Mouse (Mus musculus) lung, adult 2 months (tissue): Measurements from ENCODE around the gene Tnfsf10. TPM values are rescaled to one million over a fixed set of nuclear protein-coding genes. Genes with fewer than 3 reads are reported as not detected.
A peak's percentile ranks its signal among the peaks of the same experiment; 100 is the strongest.
"Not testable (repeated sequence)": the region's sequence is repeated elsewhere in the genome, so short reads cannot be mapped to it uniquely, and the experiment has no call there.

Source experiments
- DNase-seq: peaks from one replicate; pipeline ENCODE4 v3.0.0; 2022
- H3K4me1 ChIP-seq: fragments of 200-500 bp; 2 replicates; pipeline ENCODE4 v1.6.1; 2011; ENCODE audit warnings: low read length; ENCODE audit not compliant: control insufficient read depth, insufficient read depth
- H3K4me3 ChIP-seq: fragments of 200-500 bp; replicated peaks from 2 replicates; pipeline ENCODE3; 2011; ENCODE audit warnings: low read depth, mild to moderate bottlenecking, control low read depth, low read length; ENCODE audit errors: extremely low read depth
- CTCF ChIP-seq: fragments of 200-500 bp; IDR thresholded peaks from 2 replicates; pipeline ENCODE4 v1.5.1; 2011; ENCODE audit warnings: mild to moderate bottlenecking, low read length, control low read depth; ENCODE audit not compliant: insufficient read depth
- POLR2A ChIP-seq: fragments of 200-500 bp; IDR thresholded peaks from 2 replicates; pipeline ENCODE4 v1.6.1; 2011; ENCODE audit warnings: low read depth, mild to moderate bottlenecking, control low read depth, low read length, borderline replicate concordance; ENCODE audit errors: extremely low read depth
- WGBS: fragments of 180-500 bp; shearing (Covaris S2); methylation state at CpG from one replicate; pipeline ENCODE4 v1.1.7; 2018; 5-methylcytosine and 5-hydroxymethylcytosine counted together
- polyA plus RNA-seq: library from polyadenylated mRNA; depleted of rRNA; stranded (reverse); fragments of >200 nt; gene quantifications from 2 replicates; pipeline ENCODE4 v1.2.3, GENCODE M21; 2012

Gene Tnfsf10
- polyA plus RNA-seq, 1 experiment, result 37.6 TPM

GRCm38 (mm10) chr3:27283796-27284195, 33.0 kb upstream of the Tnfsf10 start:
- DNase-seq, result no peak
- Histone ChIP-seq H3K4me1 (peaks cover 4% of the 10 kb centered on the region), H3K4me3 (no peak overlapping the region)
- TF ChIP-seq CTCF, result no peak
- TF ChIP-seq POLR2A, result no peak
- 72% methylated on average over 7 of the region's 7 CpGs for WGBS

GRCm38 (mm10) chr3:27284227-27284626, 32.6 kb upstream of the Tnfsf10 start:
- no peak for DNase-seq
- WGBS, result 96% methylated on average over 5 of the region's 5 CpGs
- Histone ChIP-seq H3K4me1 (peaks cover 4% of the 10 kb centered on the region), H3K4me3 (no peak overlapping the region)
- TF ChIP-seq POLR2A, result no peak
- 0 out of 2 replicates have a peak, but pooled peaks have one; percentile 17 for TF ChIP-seq CTCF

GRCm38 (mm10) chr3:27285072-27285471, 31.8 kb upstream of the Tnfsf10 start:
- no peak for DNase-seq
- TF ChIP-seq CTCF, result no peak
- no peak for TF ChIP-seq POLR2A
- Histone ChIP-seq H3K4me1 (peaks cover 4% of the 10 kb centered on the region), H3K4me3 (no peak overlapping the region)
- 31% methylated on average over 9 of the region's 9 CpGs for WGBS

GRCm38 (mm10) chr3:27288301-27288700, 28.5 kb upstream of the Tnfsf10 start:
- Histone ChIP-seq H3K4me3 (no peak overlapping the region), H3K4me1 (peaks cover 4% of the 10 kb centered on the region)
- no peak for DNase-seq
- no peak for TF ChIP-seq CTCF
- no peak for TF ChIP-seq POLR2A
- WGBS, result 26% methylated on average over 2 of the region's 2 CpGs

GRCm38 (mm10) chr3:27288909-27289308, 27.9 kb upstream of the Tnfsf10 start:
- WGBS, result 5% methylated on average over 8 of the region's 8 CpGs
- TF ChIP-seq CTCF (no peak), POLR2A (no peak)
- H3K4me1 ChIP-seq, result peaks cover 2% of the 10 kb centered on the region
- no peak for DNase-seq
- no peak overlapping the region for H3K4me3 ChIP-seq

GRCm38 (mm10) chr3:27290285-27290684, 26.5 kb upstream of the Tnfsf10 start:
- WGBS, result 89% methylated on average over 5 of the region's 5 CpGs
- TF ChIP-seq CTCF, result no peak
- no peak for TF ChIP-seq POLR2A
- Histone ChIP-seq H3K4me1 (peaks cover 2% of the 10 kb centered on the region), H3K4me3 (no peak overlapping the region)
- DNase-seq, result no peak

- H3K4me1 ChIP-seq, H3K4me3 ChIP-seq, DNase-seq: not testable (repeated sequence)
- 72% methylated on average over 5 of the region's 5 CpGs for WGBS
These were observed 25.9 kb upstream of the Tnfsf10 start for GRCm38 (mm10) chr3:27290945-27291344.

GRCm38 (mm10) chr3:27291411-27291810, 25.4 kb upstream of the Tnfsf10 start:
- not testable (repeated sequence) for H3K4me1 ChIP-seq, DNase-seq, H3K4me3 ChIP-seq
- WGBS, result 74% methylated on average over 4 of the region's 4 CpGs

GRCm38 (mm10) chr3:27293645-27294385, 23.0 kb upstream of the Tnfsf10 start:
- WGBS, result 58% methylated on average over 7 of the region's 7 CpGs
- no peak for DNase-seq
- TF ChIP-seq POLR2A (no peak), CTCF (no peak)
- Histone ChIP-seq H3K4me3 (no peak overlapping the region), H3K4me1 (no peaks in the 10 kb centered on the region)

GRCm38 (mm10) chr3:27300451-27300850, 16.4 kb upstream of the Tnfsf10 start:
- TF ChIP-seq POLR2A, result no peak
- no peak for TF ChIP-seq CTCF
- WGBS, result 93% methylated on average over 4 of the region's 4 CpGs
- Histone ChIP-seq H3K4me1 (no peaks in the 10 kb centered on the region), H3K4me3 (no peak overlapping the region)
- no peak for DNase-seq

- WGBS, result 42% methylated on average over 9 of the region's 9 CpGs
- no peaks in the 10 kb centered on the region for H3K4me1 ChIP-seq
- TF ChIP-seq POLR2A (no peak), CTCF (no peak)
- H3K4me3 ChIP-seq, result no peak overlapping the region
- no peak for DNase-seq
These were observed 14.3 kb upstream of the Tnfsf10 start for GRCm38 (mm10) chr3:27302339-27303022.
